10 mouse cellular contexts compared by ENCODE assay signal in genomic region chr7:130043397-130044234, GRCm38 (mm10).
DNase-seq lines count a peak whose midpoint lies in the region; ATAC-seq and TF ChIP-seq lines count a peak whose summit lies in the region.
"Had no signal": no experiment of that assay in that cellular context is flagged by ENCODE, and none has a peak within 500 bp of the region (broad histone marks: within the 10 kb centered on the region; RNA-seq: fewer than 3 reads in every experiment).

No protein-coding gene starts in this region.

- no peak for ATAC-seq in limb, embryonic 12.5 days (ENCODE audit: insufficient number of reproducible peaks, insufficient read depth, low FRiP score, low TSS enrichment, low read depth)

- H3K27me3 ChIP-seq in kidney, adult 2 months (replicated peaks; ENCODE audit: control insufficient read depth, insufficient read depth, low read length) = no peaks in the 10 kb centered on the region
- no peaks in the 10 kb centered on the region for H3K27me3 ChIP-seq in limb, embryonic 12.5 days

- no peak overlapping the region for H3K27ac ChIP-seq in kidney, adult 2 months (ENCODE audit: insufficient read depth, low read depth, low read length)
- H3K27ac ChIP-seq in limb, embryonic 12.5 days = peak overlapping the region; percentile 68
- no peak overlapping the region for H3K27ac ChIP-seq in layer of hippocampus, adult 2 months
- H3K27ac ChIP-seq: macrophage had no signal

- H3K9ac ChIP-seq in limb, embryonic 12.5 days (replicated peaks) = no peak overlapping the region

- no peak overlapping the region for H3K4me2 ChIP-seq in limb, embryonic 12.5 days

- H3K36me3 ChIP-seq in kidney, adult 2 months (ENCODE audit: control insufficient read depth, insufficient read depth, low read length) = no peaks in the 10 kb centered on the region
- no peaks in the 10 kb centered on the region for H3K36me3 ChIP-seq in limb, embryonic 12.5 days
- H3K36me3 ChIP-seq: hindbrain, embryonic 10.5 days had no signal

- no peak for TF ChIP-seq POLR2A in kidney, adult 2 months (IDR thresholded peaks at IDR 0.05; ENCODE audit: low read depth, low read length)

- H3K4me3 ChIP-seq in kidney, adult 2 months (ENCODE audit: insufficient read depth, low read depth, low read length) = no peak overlapping the region
- H3K4me3 ChIP-seq in limb, embryonic 12.5 days (replicated peaks) = no peak overlapping the region
- no peak overlapping the region for H3K4me3 ChIP-seq in layer of hippocampus, adult 2 months
- H3K4me3 ChIP-seq: hindbrain, embryonic 10.5 days had no signal

- H3K4me1 ChIP-seq in kidney, adult 2 months (ENCODE audit: control insufficient read depth, insufficient read depth, low read length) = peaks cover 5% of the 10 kb centered on the region; the same call in 1 of the 2 replicates
- peaks cover 20% of the 10 kb centered on the region for H3K4me1 ChIP-seq in limb, embryonic 12.5 days (replicated peaks)

- H3K9me3 ChIP-seq in limb, embryonic 12.5 days = no peaks in the 10 kb centered on the region

- TF ChIP-seq CTCF in kidney, adult 2 months (conservative IDR thresholded peaks at IDR 0.05; ENCODE audit: insufficient read depth, insufficient read length, low read depth, low read length) = no peak
- no peak for TF ChIP-seq CTCF in layer of hippocampus, adult 2 months (conservative IDR thresholded peaks at IDR 0.05)

- peak; percentile 13 for DNase-seq in kidney, adult 2 months
- no peak for DNase-seq in kidney, adult 18-20 months
- DNase-seq in heart, postnatal 4 days = peak; percentile 16
- DNase-seq in retina, embryonic 14.5 days (ENCODE audit: low spot score) = peak; percentile 20
- no peak for DNase-seq in right cerebral cortex, adult 2 months (ENCODE audit: low spot score in 2 of 2)
- DNase-seq in layer of hippocampus, adult 2 months (ENCODE audit: low spot score in 2 of 2) = no peak
- DNase-seq: cerebellum, adult 11 months had no signal

- WGBS in kidney, adult 2 months = 50% methylated on average over 21 of the region's 21 CpGs
- 43% methylated on average over 21 of the region's 21 CpGs for WGBS in limb, embryonic 12.5 days

Comparison
In these comparisons a context has a peak if more than half of its experiments do, and no peak if none do; other contexts are left out.
1. DNase-seq: peak in kidney, adult 2 months (single experiment), heart, postnatal 4 days (single experiment) and retina, embryonic 14.5 days (single experiment); none in kidney, adult 18-20 months (single experiment), right cerebral cortex, adult 2 months (0 of 2) and layer of hippocampus, adult 2 months (0 of 2).